In genomic region chr17:46076260-46076551, GRCm38 (mm10) we compare ENCODE assay signal across 19 mouse cellular contexts. TPM values are rescaled to one million over a fixed set of nuclear protein-coding genes. Genes with fewer than 3 reads are reported as not detected.
"Had no signal": no experiment of that assay in that cellular context is flagged by ENCODE, and none has a peak within 500 bp of the region (broad histone marks: within the 10 kb centered on the region; RNA-seq: fewer than 3 reads in every experiment).

No protein-coding gene starts in this region.

- H3K4me3 ChIP-seq: left cerebral cortex, adult 2 months; limb, embryonic 12.5 days; limb, embryonic 15.5 days; midbrain, embryonic 12.5 days; midbrain, embryonic 15.5 days; neural tube, embryonic 12.5 days; neural tube, embryonic 15.5 days had no signal

- H3K4me1 ChIP-seq: midbrain, embryonic 15.5 days had no signal

- DNase-seq: kidney, adult 18-20 months; kidney, adult 9 months; kidney, postnatal 14 days; kidney, postnatal 4 days; layer of hippocampus, postnatal 36 days; liver, postnatal 0 days; right cerebral cortex, adult 18-20 months; right cerebral cortex, postnatal 14 days; right cerebral cortex, postnatal 4 days; thymus, adult 2 months; thymus, postnatal 14 days had no signal

RNA-seq across cellular contexts. Expression of gene Vegfa, which starts 44.0 kb away (rescaled TPM):
- polyA plus RNA-seq: inflammation-experienced regulatory T-cells, adult 6 months had no signal
